Mouse (Mus musculus) ES-E14 (cell line): ENCODE measurements at regions not wholly inside any gene's neighbourhood (a gene's known extent, or its start where the extent isn't known, plus 50 kb on each side); places are given as distances from the start of the nearest gene placed in this dataset.

Source experiments
- DNase-seq: peaks from one replicate; pipeline ENCODE4 v3.0.0-alpha.2; 2013; ENCODE audit warnings: low read depth, low spot score
- H3K27ac ChIP-seq: 2 replicates; pipeline ENCODE4 v1.5.1; 2012; ENCODE audit warnings: low read depth, mild to moderate bottlenecking, low read length, moderate library complexity, mixed read lengths; ENCODE audit not compliant: poor library complexity, insufficient read depth, severe bottlenecking
- H3K36me3 ChIP-seq: 2 replicates; pipeline ENCODE4 v1.6.1; 2012; ENCODE audit warnings: mild to moderate bottlenecking, low read length, moderate library complexity, mixed read lengths; ENCODE audit not compliant: control insufficient read depth, poor library complexity, insufficient read depth, severe bottlenecking
- H3K4me1 ChIP-seq, 2 experiments: fragments of 150-350 bp in 1 of 2; sonication (generic) in 1 of 2; 2 replicates each; pipeline ENCODE4 v1.6.1; 2012; ENCODE audit warnings: low read length in 2 of 2, mild to moderate bottlenecking in 1 of 2, mixed read lengths in 1 of 2; ENCODE audit not compliant: control insufficient read depth in 2 of 2, insufficient read depth in 2 of 2, poor library complexity in 1 of 2
- H3K4me3 ChIP-seq, 2 experiments: fragments of 150-350 bp in 1 of 2; sonication (generic) in 1 of 2; 2 replicates each; pipeline ENCODE4 v1.5.1; 2012; ENCODE audit warnings: low read length in 2 of 2, low read depth in 1 of 2, mild to moderate bottlenecking in 1 of 2, mixed read lengths in 1 of 2; ENCODE audit not compliant: insufficient read depth in 1 of 2, poor library complexity in 1 of 2, severe bottlenecking in 1 of 2
- H3K9ac ChIP-seq: 2 replicates; pipeline ENCODE4 v1.6.1; 2012; ENCODE audit warnings: low read depth, mild to moderate bottlenecking, low read length, mixed read lengths; ENCODE audit not compliant: poor library complexity, insufficient read depth, severe bottlenecking
- H3K9me3 ChIP-seq: fragments of 150-350 bp; sonication (generic); 2 replicates; pipeline ENCODE4 v1.6.1; 2012; ENCODE audit warnings: low read depth, mild to moderate bottlenecking, low read length; ENCODE audit not compliant: control insufficient read depth, insufficient read depth
- CHD2 ChIP-seq: IDR thresholded peaks from 2 replicates; pipeline ENCODE4 v1.6.1; 2014; ENCODE audit warnings: mild to moderate bottlenecking, low read depth, low read length, inconsistent platforms
- HCFC1 ChIP-seq: IDR thresholded peaks from 2 replicates; pipeline ENCODE4 v1.6.1; 2012; ENCODE audit warnings: low read length, inconsistent platforms, borderline replicate concordance; ENCODE audit not compliant: insufficient read depth
- MAFK ChIP-seq: IDR thresholded peaks from 2 replicates; pipeline ENCODE4 v1.6.1; 2014; ENCODE audit warnings: mild to moderate bottlenecking, low read depth, low read length, inconsistent platforms; ENCODE audit not compliant: insufficient read depth
- ZC3H11A ChIP-seq: IDR thresholded peaks from 2 replicates; pipeline ENCODE4 v1.6.1; 2012; ENCODE audit warnings: low read depth, mild to moderate bottlenecking, inconsistent platforms, low read length, borderline replicate concordance
- ZNF384 ChIP-seq: IDR thresholded peaks from 2 replicates; pipeline ENCODE4 v1.6.1; 2012; ENCODE audit warnings: low read depth, low read length, inconsistent platforms
- in situ Hi-C, 2 experiments: fragments of 600-800 bp; cut with MboI; formaldehyde crosslinking; loops; one replicate each; pipeline ENCODE4 v1.15.1; 2025; ENCODE audit warnings: low sequenced_read_pairs in 2 of 2, inconsistent platforms in 1 of 2; ENCODE audit not compliant: unreplicated experiment in 2 of 2

GRCm38 (mm10) chr8:49822791-49823190 is 979.0 kb upstream of the Tenm3 start:
- H3K4me1 ChIP-seq, result no peaks in the 10 kb centered on the region
- in situ Hi-C loops, result no loop called here

GRCm38 (mm10) chr8:49799236-49799635 is 955.5 kb upstream of the Tenm3 start:
- TF ChIP-seq ZNF384, result no peak
- Histone ChIP-seq H3K9ac (no peak overlapping the region), H3K36me3 (no peaks in the 10 kb centered on the region), H3K4me3 (no peak overlapping the region), H3K4me1 (no peaks in the 10 kb centered on the region), H3K27ac (no peak overlapping the region), H3K9me3 (no peaks in the 10 kb centered on the region)
- in situ Hi-C loops, result no loop called here
- no peak for DNase-seq

More at GRCm38 (mm10) chr8:49822791-49823190, 979.0 kb upstream of the Tenm3 start:
- no peak overlapping the region for H3K9ac ChIP-seq
- no peak overlapping the region for H3K27ac ChIP-seq
- no peaks in the 10 kb centered on the region for H3K9me3 ChIP-seq
- TF ChIP-seq ZC3H11A, result no peak
- TF ChIP-seq MAFK, result no peak
- no peak for TF ChIP-seq CHD2
- no peak for TF ChIP-seq HCFC1
- H3K36me3 ChIP-seq, result no peaks in the 10 kb centered on the region
- DNase-seq, result no peak
- H3K4me3 ChIP-seq, result no peak overlapping the region

DNA sequence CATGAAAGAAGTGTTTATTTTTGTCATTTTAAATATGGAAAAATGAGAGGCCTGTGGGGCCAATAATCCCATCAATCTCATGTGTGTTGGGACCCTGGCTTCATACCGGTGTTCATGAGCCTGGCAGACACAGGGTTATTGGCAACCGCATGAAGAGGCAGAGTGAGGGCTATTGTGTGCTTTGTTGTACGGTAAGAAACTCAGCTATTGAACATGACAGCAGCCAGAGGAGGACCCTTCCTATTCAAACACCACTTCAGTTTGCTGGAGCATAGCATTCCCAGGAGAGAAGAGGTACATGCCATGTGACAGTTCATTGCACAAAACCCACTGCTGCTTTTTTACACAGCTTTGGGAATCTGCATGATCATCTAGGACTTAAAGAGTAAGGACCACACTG is 953.0 kb upstream of the Tenm3 start:
- no peak for TF ChIP-seq ZNF384
- TF ChIP-seq CHD2, result no peak
- TF ChIP-seq HCFC1, result no peak
- TF ChIP-seq ZC3H11A, result no peak
- no peak for TF ChIP-seq MAFK
- no peak for DNase-seq
- no peak overlapping the region for H3K9ac ChIP-seq
- H3K27ac ChIP-seq, result no peak overlapping the region
- H3K4me3 ChIP-seq, result no peak overlapping the region
- in situ Hi-C loops, result no loop called here
- no peaks in the 10 kb centered on the region for H3K9me3 ChIP-seq
- H3K4me1 ChIP-seq, result no peaks in the 10 kb centered on the region
- no peaks in the 10 kb centered on the region for H3K36me3 ChIP-seq

DNA sequence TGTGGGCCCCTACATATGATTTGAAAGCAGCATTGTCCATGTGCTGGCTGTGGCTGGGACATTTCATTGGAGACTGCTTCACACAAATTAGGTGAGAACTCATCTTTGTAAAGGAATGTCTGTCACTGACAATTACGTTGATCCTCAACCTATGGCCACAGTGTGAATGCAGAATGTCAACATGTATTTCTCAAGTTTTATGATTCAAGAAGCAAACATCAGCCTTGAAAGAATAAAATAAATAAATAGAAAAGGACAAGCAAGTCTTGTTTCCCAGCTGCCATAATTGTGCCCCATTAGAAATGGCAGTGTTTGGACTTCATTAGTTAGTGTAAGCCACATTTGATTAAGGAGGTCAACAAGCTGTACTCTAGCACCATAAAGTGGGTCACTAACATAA is 950.7 kb upstream of the Tenm3 start:
- Histone ChIP-seq H3K9me3 (no peaks in the 10 kb centered on the region), H3K36me3 (no peaks in the 10 kb centered on the region), H3K4me3 (no peak overlapping the region), H3K4me1 (no peaks in the 10 kb centered on the region), H3K9ac (no peak overlapping the region), H3K27ac (no peak overlapping the region)
- DNase-seq, result no peak
- in situ Hi-C loops, result no loop called here
- TF ChIP-seq HCFC1 (no peak), CHD2 (no peak), MAFK (no peak), ZNF384 (no peak), ZC3H11A (no peak)

DNA sequence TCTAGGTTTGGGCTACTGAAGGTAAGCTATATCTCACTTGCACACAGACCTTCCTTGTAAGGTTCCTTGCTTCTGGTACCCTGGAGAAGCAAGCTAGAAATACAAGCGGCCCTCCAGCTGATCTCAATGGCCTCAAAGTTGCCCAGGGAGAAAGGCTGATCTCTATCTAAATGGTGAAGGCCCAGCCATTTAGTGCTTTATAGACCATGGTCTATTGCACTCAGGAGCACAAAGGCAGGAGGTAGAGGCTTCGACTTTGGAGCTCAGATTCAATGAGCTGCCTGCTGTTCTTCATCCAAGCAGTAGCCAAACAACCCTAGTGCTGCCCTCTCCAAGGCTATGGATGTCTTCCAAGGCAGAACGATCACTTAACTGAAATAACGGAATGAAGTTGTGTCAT is 926.1 kb upstream of the Tenm3 start:
- Histone ChIP-seq H3K36me3 (no peaks in the 10 kb centered on the region), H3K4me1 (no peaks in the 10 kb centered on the region), H3K9ac (no peak overlapping the region), H3K9me3 (no peaks in the 10 kb centered on the region), H3K4me3 (no peak overlapping the region), H3K27ac (no peak overlapping the region)
- TF ChIP-seq MAFK (no peak), CHD2 (no peak), ZNF384 (no peak), ZC3H11A (no peak), HCFC1 (no peak)
- in situ Hi-C loops, result no loop called here
- no peak for DNase-seq
